Mouse (Mus musculus): ENCODE results near the gene Ccdc65.

GRCm38 (mm10) chr15:98754125-98754524, 46.1 kb downstream of the Ccdc65 start:
- no peak for TF ChIP-seq POLR2A (IDR thresholded peaks at IDR 0.05; ENCODE audit: insufficient read depth, low read length)
- TF ChIP-seq CTCF (IDR thresholded peaks at IDR 0.05; ENCODE audit: low read depth, low read length), result no peak

Data from ES-Bruce4 (cell line).